Mouse (Mus musculus): ENCODE results near the gene Mnt. TPM values are rescaled to one million over a fixed set of nuclear protein-coding genes. Genes with fewer than 3 reads are reported as not detected.

The Mnt gene
- polyA plus RNA-seq, 1 experiment from 2014 or later: 8.3 TPM

DNA sequence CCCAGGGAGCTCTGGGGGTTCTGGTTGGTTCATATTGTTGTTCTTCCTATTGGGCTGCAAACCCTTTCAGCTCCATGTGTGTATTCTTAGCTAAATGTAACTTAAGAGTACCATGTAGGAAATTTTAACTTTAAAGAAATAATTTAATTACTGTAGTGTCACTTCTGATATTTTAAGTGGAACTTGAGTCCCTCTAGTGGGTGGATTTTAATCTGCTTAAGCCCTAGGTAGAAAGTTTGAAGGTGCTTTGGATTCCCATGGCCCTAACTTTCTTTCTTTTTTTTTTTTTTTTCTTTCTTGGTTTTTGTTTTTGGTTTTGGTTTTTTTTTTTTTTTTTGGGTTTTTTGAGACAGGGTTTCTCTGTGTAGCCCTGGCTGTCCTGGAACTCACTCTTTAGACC, 14.9 kb upstream of the Mnt start:
- H3K36me3 ChIP-seq (replicated peaks; ENCODE audit: control insufficient read depth, insufficient read depth): peaks cover 41% of the 10 kb centered on the region
- H3K4me3 ChIP-seq (replicated peaks; ENCODE audit: low read length): no peak overlapping the region
- H3K9me3 ChIP-seq (ENCODE audit: control insufficient read depth, low read length): no peaks in the 10 kb centered on the region
- no peak overlapping the region for H3K27ac ChIP-seq
- no peak for ATAC-seq (ENCODE audit: low FRiP score)
- H3K4me2 ChIP-seq (replicated peaks): no peak overlapping the region
- H3K27me3 ChIP-seq (ENCODE audit: control insufficient read depth, insufficient read depth, low read length): no peaks in the 10 kb centered on the region
- no peaks in the 10 kb centered on the region for H3K4me1 ChIP-seq (replicated peaks; ENCODE audit: control insufficient read depth, insufficient read depth, low read length)
- no peak for DNase-seq (ENCODE audit: low spot score)
- H3K9ac ChIP-seq: no peak overlapping the region

DNA sequence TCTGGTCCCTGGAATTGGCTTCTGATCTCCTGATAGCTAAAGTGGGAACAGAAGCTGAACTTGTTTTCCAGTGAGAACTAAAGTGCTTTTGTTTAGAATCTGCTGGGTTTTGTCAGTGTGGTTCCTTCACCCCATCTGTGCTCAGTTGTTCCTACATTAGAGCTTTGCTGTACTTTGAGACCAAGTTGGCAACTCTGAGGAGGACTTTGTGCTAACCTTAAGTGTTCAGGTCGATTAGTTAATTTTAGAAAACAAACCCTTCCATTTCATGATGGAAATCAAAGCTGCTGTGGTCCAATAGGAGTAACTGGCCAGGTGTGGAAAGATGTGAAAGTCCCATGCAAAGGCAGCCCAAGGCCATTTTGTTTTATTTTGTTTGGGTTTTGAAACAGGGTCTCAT, 9.8 kb upstream of the Mnt start:
- H3K9me3 ChIP-seq (ENCODE audit: control insufficient read depth, low read length): no peaks in the 10 kb centered on the region
- ATAC-seq (ENCODE audit: low FRiP score) (no peak), DNase-seq (ENCODE audit: low spot score) (no peak)
- 67% methylated on average over 1 of the region's 1 CpGs for WGBS
- H3K4me1 ChIP-seq (replicated peaks; ENCODE audit: control insufficient read depth, insufficient read depth, low read length): no peaks in the 10 kb centered on the region
- peaks cover 34% of the 10 kb centered on the region for H3K36me3 ChIP-seq (replicated peaks; ENCODE audit: control insufficient read depth, insufficient read depth)
- H3K27ac ChIP-seq: no peak overlapping the region
- H3K9ac ChIP-seq: no peak overlapping the region
- H3K4me3 ChIP-seq (replicated peaks; ENCODE audit: low read length): no peak overlapping the region
- H3K27me3 ChIP-seq (ENCODE audit: control insufficient read depth, insufficient read depth, low read length): no peaks in the 10 kb centered on the region
- H3K4me2 ChIP-seq (replicated peaks): no peak overlapping the region

DNA sequence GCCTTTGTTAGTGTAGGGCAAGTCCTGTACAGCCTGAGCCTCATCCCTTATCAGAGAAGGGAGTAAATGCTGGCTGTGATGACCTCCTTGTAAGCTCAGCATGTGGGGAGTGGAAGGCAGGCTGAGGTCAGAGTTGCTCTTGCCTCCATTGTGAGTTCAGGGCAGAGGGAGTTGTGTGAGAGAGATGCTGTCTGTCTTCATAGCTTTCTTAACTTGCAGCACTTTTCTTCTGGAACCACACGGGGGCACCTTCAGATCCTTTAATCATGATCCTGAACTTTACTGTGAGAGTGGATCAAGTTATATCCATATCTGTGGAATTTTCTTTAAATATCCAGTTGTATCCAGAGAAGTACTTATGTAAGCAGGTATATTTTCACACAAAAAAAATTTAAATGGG, 9.3 kb upstream of the Mnt start:
- DNase-seq (ENCODE audit: low spot score): peak; percentile 65
- Histone ChIP-seq H3K4me3 (replicated peaks; ENCODE audit: low read length) (no peak overlapping the region), H3K27ac (no peak overlapping the region), H3K27me3 (ENCODE audit: control insufficient read depth, insufficient read depth, low read length) (no peaks in the 10 kb centered on the region), H3K36me3 (replicated peaks; ENCODE audit: control insufficient read depth, insufficient read depth) (peaks cover 31% of the 10 kb centered on the region), H3K4me2 (replicated peaks) (no peak overlapping the region), H3K4me1 (replicated peaks; ENCODE audit: control insufficient read depth, insufficient read depth, low read length) (no peaks in the 10 kb centered on the region), H3K9me3 (ENCODE audit: control insufficient read depth, low read length) (no peaks in the 10 kb centered on the region), H3K9ac (no peak overlapping the region)
- WGBS: 39% methylated on average over 1 of the region's 1 CpGs
- no peak for ATAC-seq (ENCODE audit: low FRiP score)

- Histone ChIP-seq H3K4me2 (replicated peaks) (no peak overlapping the region), H3K27ac (no peak overlapping the region), H3K9ac (no peak overlapping the region), H3K36me3 (replicated peaks; ENCODE audit: control insufficient read depth, insufficient read depth) (peaks cover 17% of the 10 kb centered on the region), H3K9me3 (ENCODE audit: control insufficient read depth, low read length) (no peaks in the 10 kb centered on the region), H3K4me1 (replicated peaks; ENCODE audit: control insufficient read depth, insufficient read depth, low read length) (no peaks in the 10 kb centered on the region), H3K27me3 (ENCODE audit: control insufficient read depth, insufficient read depth, low read length) (no peaks in the 10 kb centered on the region), H3K4me3 (replicated peaks; ENCODE audit: low read length) (no peak overlapping the region)
- WGBS: 79% methylated on average over 7 of the region's 7 CpGs
- ATAC-seq (ENCODE audit: low FRiP score) (no peak), DNase-seq (ENCODE audit: low spot score) (no peak)
Measured at GRCm38 (mm10) chr11:74822746-74823440, 7.8 kb upstream of the Mnt start.

DNA sequence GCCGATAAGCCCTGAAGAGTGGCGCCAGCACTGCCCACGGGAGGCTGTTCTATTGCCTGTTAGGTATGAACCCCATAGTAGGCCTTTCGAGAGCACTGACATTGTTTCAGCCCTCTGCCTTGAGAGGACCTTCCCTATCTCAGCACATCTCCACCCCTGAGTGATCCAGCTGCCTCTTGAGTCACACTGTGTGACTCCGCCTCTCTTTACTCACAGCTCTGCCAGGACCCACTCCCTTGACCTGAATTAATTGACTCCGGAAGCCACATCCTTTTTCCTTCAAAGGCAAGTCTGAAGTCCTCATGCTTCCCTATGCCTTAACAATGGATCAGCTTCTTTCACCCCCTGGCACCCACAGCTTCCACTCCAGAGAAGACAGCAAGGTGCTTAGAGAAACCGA, 4.6 kb upstream of the Mnt start:
- H3K9me3 ChIP-seq (ENCODE audit: control insufficient read depth, low read length): no peaks in the 10 kb centered on the region
- no peak overlapping the region for H3K4me3 ChIP-seq (replicated peaks; ENCODE audit: low read length)
- WGBS: 64% methylated on average over 7 of the region's 7 CpGs
- ATAC-seq (ENCODE audit: low FRiP score) (no peak), DNase-seq (ENCODE audit: low spot score) (no peak)
- H3K27ac ChIP-seq: no peak overlapping the region
- H3K9ac ChIP-seq: no peak overlapping the region
- no peak overlapping the region for H3K4me2 ChIP-seq (replicated peaks)
- no peaks in the 10 kb centered on the region for H3K27me3 ChIP-seq (ENCODE audit: control insufficient read depth, insufficient read depth, low read length)
- peaks cover 10% of the 10 kb centered on the region for H3K4me1 ChIP-seq (replicated peaks; ENCODE audit: control insufficient read depth, insufficient read depth, low read length)
- no peaks in the 10 kb centered on the region for H3K36me3 ChIP-seq (replicated peaks; ENCODE audit: control insufficient read depth, insufficient read depth)

DNA sequence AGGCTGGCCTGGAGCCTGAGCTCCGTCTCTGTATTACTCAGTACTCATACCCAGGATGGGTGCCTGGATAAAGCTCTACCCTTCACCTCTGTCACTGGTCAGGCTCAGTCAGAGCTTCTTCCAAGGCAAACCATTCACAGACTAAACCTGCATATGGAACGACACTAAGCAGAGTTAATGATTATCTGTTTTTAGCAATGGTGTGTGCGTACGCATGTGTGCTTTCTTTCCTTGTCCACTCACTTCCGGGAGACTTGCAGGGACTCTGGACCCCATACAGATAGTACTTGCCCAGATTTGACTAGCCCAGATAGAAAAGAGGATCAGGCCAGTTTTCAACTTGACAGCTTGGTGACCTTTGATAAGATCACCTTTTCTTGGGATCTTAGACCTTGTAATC, 4.0 kb upstream of the Mnt start:
- H3K36me3 ChIP-seq (replicated peaks; ENCODE audit: control insufficient read depth, insufficient read depth): no peaks in the 10 kb centered on the region
- ATAC-seq (ENCODE audit: low FRiP score): no peak
- WGBS: 88% methylated on average over 5 of the region's 5 CpGs

DNA sequence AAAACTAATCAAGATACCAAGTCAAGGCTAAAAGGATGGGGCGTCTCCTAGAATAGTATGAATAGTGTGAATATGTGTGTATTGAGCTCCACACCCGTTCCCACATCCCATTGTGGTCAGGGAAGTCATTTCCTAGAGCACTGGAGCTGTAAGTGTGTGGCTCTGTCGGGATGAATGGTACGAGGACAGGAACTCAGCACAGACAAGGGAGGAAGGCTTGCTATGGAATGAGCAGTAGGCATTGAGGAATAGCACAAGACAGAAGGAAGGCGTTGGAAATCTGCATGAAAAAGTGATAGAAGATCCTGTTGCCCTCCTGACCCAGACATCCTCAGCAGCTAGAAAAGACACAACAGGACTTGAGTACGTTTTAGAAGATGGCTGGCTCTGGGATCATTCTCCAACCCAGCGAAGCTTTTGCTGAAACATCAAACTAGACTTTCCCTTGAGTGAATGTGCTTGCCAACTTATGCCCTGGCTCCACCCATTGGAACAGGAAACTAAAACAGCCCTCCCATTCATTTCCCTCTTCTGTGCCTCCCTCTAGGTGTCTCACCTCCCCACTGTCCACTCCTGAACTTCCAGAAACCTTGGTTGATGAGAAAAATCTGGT, 2.8 kb upstream of the Mnt start:
- no peak for DNase-seq (ENCODE audit: low spot score)
- H3K4me3 ChIP-seq (replicated peaks; ENCODE audit: low read length): no peak overlapping the region
- H3K9ac ChIP-seq: no peak overlapping the region
- no peaks in the 10 kb centered on the region for H3K27me3 ChIP-seq (ENCODE audit: control insufficient read depth, insufficient read depth, low read length)
- ATAC-seq (ENCODE audit: low FRiP score): no peak
- no peaks in the 10 kb centered on the region for H3K36me3 ChIP-seq (replicated peaks; ENCODE audit: control insufficient read depth, insufficient read depth)
- no peaks in the 10 kb centered on the region for H3K9me3 ChIP-seq (ENCODE audit: control insufficient read depth, low read length)
- peaks cover 15% of the 10 kb centered on the region for H3K4me1 ChIP-seq (replicated peaks; ENCODE audit: control insufficient read depth, insufficient read depth, low read length)
- H3K27ac ChIP-seq: no peak overlapping the region
- no peak overlapping the region for H3K4me2 ChIP-seq (replicated peaks)
- 72% methylated on average over 7 of the region's 7 CpGs for WGBS

More for the DNA sequence above, 4.0 kb upstream of the Mnt start:
- peaks cover 10% of the 10 kb centered on the region for H3K4me1 ChIP-seq (replicated peaks; ENCODE audit: control insufficient read depth, insufficient read depth, low read length)
- no peak overlapping the region for H3K9ac ChIP-seq
- H3K4me3 ChIP-seq (replicated peaks; ENCODE audit: low read length): no peak overlapping the region
- no peak overlapping the region for H3K27ac ChIP-seq
- no peaks in the 10 kb centered on the region for H3K27me3 ChIP-seq (ENCODE audit: control insufficient read depth, insufficient read depth, low read length)
- DNase-seq (ENCODE audit: low spot score): no peak
- H3K4me2 ChIP-seq (replicated peaks): no peak overlapping the region
- no peaks in the 10 kb centered on the region for H3K9me3 ChIP-seq (ENCODE audit: control insufficient read depth, low read length)

DNA sequence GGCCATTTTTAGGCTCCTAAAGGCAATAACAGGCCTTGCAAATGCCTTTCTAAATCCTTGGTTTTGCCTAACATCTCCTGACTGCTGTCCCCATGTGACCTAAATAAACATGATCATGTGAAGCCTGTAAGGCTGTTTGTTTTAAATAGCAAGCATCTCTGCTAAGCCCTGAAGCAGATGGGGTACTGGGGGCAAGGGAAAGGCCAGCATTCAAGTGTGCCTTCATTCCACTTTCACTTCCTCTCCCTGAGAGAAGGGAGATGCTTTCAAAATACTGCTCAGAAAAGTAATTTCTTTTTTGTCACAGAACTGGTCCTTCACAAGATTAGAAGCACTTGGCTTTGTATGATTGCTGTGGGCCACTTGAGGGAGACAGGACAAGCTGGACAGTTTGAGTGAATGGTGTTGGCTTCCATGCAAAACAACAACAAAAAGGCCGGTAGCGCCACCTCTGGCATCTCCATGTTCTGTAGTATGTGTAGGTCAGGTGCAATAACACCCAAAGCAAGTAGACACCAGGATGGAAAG, 2.3 kb upstream of the Mnt start:
- no peak overlapping the region for H3K4me2 ChIP-seq (replicated peaks)
- 28% methylated on average over 2 of the region's 2 CpGs for WGBS
- ATAC-seq (ENCODE audit: low FRiP score) (no peak), DNase-seq (ENCODE audit: low spot score) (no peak)
- peaks cover 20% of the 10 kb centered on the region for H3K4me1 ChIP-seq (replicated peaks; ENCODE audit: control insufficient read depth, insufficient read depth, low read length)
- H3K27ac ChIP-seq: no peak overlapping the region
- no peak overlapping the region for H3K9ac ChIP-seq
- no peaks in the 10 kb centered on the region for H3K27me3 ChIP-seq (ENCODE audit: control insufficient read depth, insufficient read depth, low read length)
- H3K4me3 ChIP-seq (replicated peaks; ENCODE audit: low read length): no peak overlapping the region
- no peaks in the 10 kb centered on the region for H3K9me3 ChIP-seq (ENCODE audit: control insufficient read depth, low read length)
- H3K36me3 ChIP-seq (replicated peaks; ENCODE audit: control insufficient read depth, insufficient read depth): no peaks in the 10 kb centered on the region

- Histone ChIP-seq H3K4me1 (replicated peaks; ENCODE audit: control insufficient read depth, insufficient read depth, low read length) (peaks cover 24% of the 10 kb centered on the region), H3K4me3 (replicated peaks; ENCODE audit: low read length) (peak overlapping the region; percentile 81), H3K27ac (peak overlapping the region; percentile 95; the same call in 1 of the 2 replicates), H3K36me3 (replicated peaks; ENCODE audit: control insufficient read depth, insufficient read depth) (no peaks in the 10 kb centered on the region), H3K9ac (peak overlapping the region; percentile 40; the same call in 1 of the 2 replicates), H3K4me2 (replicated peaks) (peak overlapping the region; percentile 90), H3K9me3 (ENCODE audit: control insufficient read depth, low read length) (no peaks in the 10 kb centered on the region), H3K27me3 (ENCODE audit: control insufficient read depth, insufficient read depth, low read length) (no peaks in the 10 kb centered on the region)
- 10% methylated on average over 11 of the region's 11 CpGs for WGBS
- ATAC-seq (ENCODE audit: low FRiP score) (no peak), DNase-seq (ENCODE audit: low spot score) (no peak)
Measured at GRCm38 (mm10) chr11:74828965-74829550, 1.7 kb upstream of the Mnt start.
